In the genomic region with DNA sequence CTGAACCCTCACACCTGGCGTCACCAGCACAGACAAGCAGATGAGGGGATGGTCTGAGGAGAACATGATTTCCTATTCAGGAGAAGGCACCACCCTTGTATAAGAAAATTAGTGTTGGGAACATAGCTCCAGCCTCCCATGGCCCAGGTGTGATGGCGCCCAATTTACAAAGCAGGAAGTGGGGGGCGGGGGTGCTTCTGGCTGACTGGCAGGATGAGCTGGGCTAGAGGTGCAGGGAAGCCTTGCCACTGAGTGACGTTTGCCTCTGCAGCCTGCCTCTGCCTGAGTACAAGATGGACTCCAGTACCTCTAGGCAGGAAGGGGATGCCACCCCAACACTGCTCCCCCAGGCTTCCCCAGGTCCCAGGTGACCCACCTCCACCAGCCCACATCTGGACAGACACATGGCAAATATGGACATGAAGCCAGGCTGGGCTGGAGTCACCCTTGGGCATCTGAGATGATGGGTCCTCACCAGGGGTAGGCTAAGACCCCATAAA, we compare ENCODE assay signal across 17 mouse cellular contexts. TPM values are rescaled to one million over a fixed set of nuclear protein-coding genes. Genes with fewer than 3 reads are reported as not detected.
DNase-seq lines count a peak whose midpoint lies in the region; ATAC-seq and TF ChIP-seq lines count a peak whose summit lies in the region.
"Had no signal": no experiment of that assay in that cellular context is flagged by ENCODE, and none has a peak within 500 bp of the region (broad histone marks: within the 10 kb centered on the region; RNA-seq: fewer than 3 reads in every experiment).

No protein-coding gene starts in this region.

- H3K4me3 ChIP-seq in forebrain, embryonic 13.5 days = no peak overlapping the region
- no peak overlapping the region for H3K4me3 ChIP-seq in forebrain, embryonic 12.5 days (replicated peaks)
- H3K4me3 ChIP-seq in midbrain, embryonic 12.5 days = no peak overlapping the region
- no peak overlapping the region for H3K4me3 ChIP-seq in midbrain, embryonic 10.5 days
- H3K4me3 ChIP-seq in stomach, postnatal 0 days (ENCODE audit: low read depth, low read length) = no peak overlapping the region
- H3K4me3 ChIP-seq: hindbrain, embryonic 10.5 days; intestine, embryonic 15.5 days; neural tube, embryonic 13.5 days; stomach, embryonic 15.5 days had no signal

- no peak for DNase-seq in midbrain, embryonic 10.5 days (ENCODE audit: low spot score)
- DNase-seq in stomach, postnatal 0 days (ENCODE audit: low spot score) = no peak
- DNase-seq in thymus, postnatal 10 days (ENCODE audit: low spot score in 2 of 2) = peak; percentile 60
- DNase-seq in gastrocnemius, postnatal 10 days = no peak
- DNase-seq: kidney, postnatal 4 days; lung, adult 2 months; lung, postnatal 36 days; spleen, adult 18-20 months had no signal

- peaks cover 21% of the 10 kb centered on the region for H3K4me1 ChIP-seq in forebrain, embryonic 13.5 days
- peaks cover 22% of the 10 kb centered on the region for H3K4me1 ChIP-seq in forebrain, embryonic 12.5 days
- peaks cover 32% of the 10 kb centered on the region for H3K4me1 ChIP-seq in midbrain, embryonic 12.5 days
- peaks cover 34% of the 10 kb centered on the region for H3K4me1 ChIP-seq in midbrain, embryonic 10.5 days
- H3K4me1 ChIP-seq in stomach, postnatal 0 days (replicated peaks; ENCODE audit: control insufficient read depth, insufficient read depth) = no peaks in the 10 kb centered on the region
- H3K4me1 ChIP-seq: intestine, embryonic 15.5 days; stomach, embryonic 15.5 days had no signal

- 94% methylated on average over 4 of the region's 4 CpGs for WGBS in forebrain, embryonic 13.5 days
- 87% methylated on average over 4 of the region's 4 CpGs for WGBS in forebrain, embryonic 12.5 days
- WGBS in midbrain, embryonic 12.5 days = 88% methylated on average over 4 of the region's 4 CpGs
- 94% methylated on average over 4 of the region's 4 CpGs for WGBS in midbrain, embryonic 10.5 days
- WGBS in stomach, postnatal 0 days = 72% methylated on average over 4 of the region's 4 CpGs

- no peak overlapping the region for H3K9ac ChIP-seq in forebrain, embryonic 13.5 days
- no peak overlapping the region for H3K9ac ChIP-seq in forebrain, embryonic 12.5 days
- H3K9ac ChIP-seq in midbrain, embryonic 12.5 days (replicated peaks) = no peak overlapping the region
- 0 out of 2 replicates have a peak overlapping the region, but pooled peaks have one; percentile 4 for H3K9ac ChIP-seq in stomach, postnatal 0 days (ENCODE audit: low read length)
- H3K9ac ChIP-seq: intestine, embryonic 15.5 days; neural tube, embryonic 13.5 days; stomach, embryonic 15.5 days had no signal

- no peak for TF ChIP-seq CTCF in stomach, postnatal 0 days (IDR thresholded peaks at IDR 0.05; ENCODE audit: low read depth)

- no peaks in the 10 kb centered on the region for H3K27me3 ChIP-seq in forebrain, embryonic 13.5 days
- 0 out of 2 replicates have a peak, but pooled peaks cover 7% of the 10 kb centered on the region for H3K27me3 ChIP-seq in forebrain, embryonic 12.5 days
- H3K27me3 ChIP-seq in midbrain, embryonic 12.5 days = peaks cover 6% of the 10 kb centered on the region; the same call in 1 of the 2 replicates
- H3K27me3 ChIP-seq in midbrain, embryonic 10.5 days (ENCODE audit: low read depth, poor library complexity, severe bottlenecking) = peaks cover 15% of the 10 kb centered on the region
- H3K27me3 ChIP-seq in stomach, postnatal 0 days (ENCODE audit: control insufficient read depth, insufficient read depth, low read length) = no peaks in the 10 kb centered on the region
- H3K27me3 ChIP-seq: stomach, embryonic 15.5 days had no signal

- TF ChIP-seq EP300 in stomach, postnatal 0 days (optimal IDR thresholded peaks at IDR 0.05) = no peak

- ATAC-seq in forebrain, embryonic 13.5 days = no peak
- no peak for ATAC-seq in forebrain, embryonic 12.5 days (ENCODE audit: low FRiP score)
- no peak for ATAC-seq in midbrain, embryonic 12.5 days (ENCODE audit: low FRiP score, low read depth)
- no peak for ATAC-seq in stomach, postnatal 0 days (ENCODE audit: low FRiP score, low TSS enrichment)
- ATAC-seq: intestine, embryonic 15.5 days had no signal

- 0 out of 2 replicates have a peak overlapping the region, but pooled peaks have one; percentile 78 for H3K27ac ChIP-seq in forebrain, embryonic 13.5 days
- no peak overlapping the region for H3K27ac ChIP-seq in forebrain, embryonic 12.5 days
- peak overlapping the region; percentile 70; the same call in 1 of the 2 replicates for H3K27ac ChIP-seq in midbrain, embryonic 12.5 days (replicated peaks)
- H3K27ac ChIP-seq in midbrain, embryonic 10.5 days (replicated peaks) = no peak overlapping the region
- H3K27ac ChIP-seq in stomach, postnatal 0 days (replicated peaks) = no peak overlapping the region
- H3K27ac ChIP-seq: hindbrain, embryonic 10.5 days; intestine, embryonic 15.5 days had no signal

- H3K4me2 ChIP-seq in forebrain, embryonic 13.5 days = no peak overlapping the region
- no peak overlapping the region for H3K4me2 ChIP-seq in forebrain, embryonic 12.5 days
- H3K4me2 ChIP-seq in midbrain, embryonic 12.5 days (replicated peaks) = no peak overlapping the region
- no peak overlapping the region for H3K4me2 ChIP-seq in stomach, postnatal 0 days (replicated peaks; ENCODE audit: low read depth)
- H3K4me2 ChIP-seq: heart, embryonic 11.5 days; intestine, embryonic 15.5 days; neural tube, embryonic 13.5 days; stomach, embryonic 15.5 days had no signal

- no peaks in the 10 kb centered on the region for H3K9me3 ChIP-seq in forebrain, embryonic 13.5 days (replicated peaks)
- H3K9me3 ChIP-seq in forebrain, embryonic 12.5 days = no peaks in the 10 kb centered on the region
- no peaks in the 10 kb centered on the region for H3K9me3 ChIP-seq in midbrain, embryonic 12.5 days
- no peaks in the 10 kb centered on the region for H3K9me3 ChIP-seq in midbrain, embryonic 10.5 days (replicated peaks)
- H3K9me3 ChIP-seq in stomach, postnatal 0 days (ENCODE audit: control insufficient read depth, low read length) = no peaks in the 10 kb centered on the region
- H3K9me3 ChIP-seq: G1E; hindbrain, embryonic 10.5 days; intestine, embryonic 15.5 days; neural tube, embryonic 13.5 days; stomach, embryonic 15.5 days had no signal

- peaks cover 70% of the 10 kb centered on the region for H3K36me3 ChIP-seq in forebrain, embryonic 13.5 days (ENCODE audit: poor library complexity, severe bottlenecking)
- H3K36me3 ChIP-seq in forebrain, embryonic 12.5 days (replicated peaks) = peaks cover 65% of the 10 kb centered on the region
- H3K36me3 ChIP-seq in midbrain, embryonic 12.5 days = peaks cover 62% of the 10 kb centered on the region
- H3K36me3 ChIP-seq in midbrain, embryonic 10.5 days = peaks cover 70% of the 10 kb centered on the region
- H3K36me3 ChIP-seq in stomach, postnatal 0 days (ENCODE audit: control insufficient read depth, insufficient read depth, low read length) = peaks cover 26% of the 10 kb centered on the region

RNA-seq across cellular contexts. Expression of a gene that starts 14.8 kb away (rescaled TPM):
- polyA plus RNA-seq in forebrain, embryonic 13.5 days (2015; fragmentation: Nextera tagmentation; extraction: Ambion mirVana) = 1.5 and 1.7 TPM in 2 replicates
- polyA plus RNA-seq in forebrain, embryonic 12.5 days (2016; fragmentation: Nextera tagmentation; extraction: Ambion mirVana) = 1.8 and 2.2 TPM in 2 replicates
- polyA plus RNA-seq in midbrain, embryonic 12.5 days (2016; fragmentation: Nextera tagmentation; extraction: Ambion mirVana) = 1.3 and 2.0 TPM in 2 replicates
- polyA plus RNA-seq in midbrain, embryonic 10.5 days (2016; fragmentation: Nextera tagmentation; extraction: Ambion mirVana) = 0.75 and 0.82 TPM in 2 replicates
- polyA plus RNA-seq in stomach, postnatal 0 days (2015; fragmentation: Nextera tagmentation; extraction: Ambion mirVana) = 1.3 TPM in 2 replicates
- 10 to 100 TPM; 38.8 to 45.1 TPM for total RNA-seq in gastrocnemius, postnatal 10 days (2021)

RNA-seq across cellular contexts. Expression of a gene that starts 15.5 kb away (rescaled TPM):
- 378 and 381 TPM in 2 replicates for polyA plus RNA-seq in forebrain, embryonic 13.5 days (2015; fragmentation: Nextera tagmentation; extraction: Ambion mirVana)
- polyA plus RNA-seq in forebrain, embryonic 12.5 days (2016; fragmentation: Nextera tagmentation; extraction: Ambion mirVana) = 381 and 393 TPM in 2 replicates
- polyA plus RNA-seq in midbrain, embryonic 12.5 days (2016; fragmentation: Nextera tagmentation; extraction: Ambion mirVana) = 407 and 436 TPM in 2 replicates
- 277 and 318 TPM in 2 replicates for polyA plus RNA-seq in midbrain, embryonic 10.5 days (2016; fragmentation: Nextera tagmentation; extraction: Ambion mirVana)
- 189 and 201 TPM in 2 replicates for polyA plus RNA-seq in stomach, postnatal 0 days (2015; fragmentation: Nextera tagmentation; extraction: Ambion mirVana)
- total RNA-seq in gastrocnemius, postnatal 10 days (2021) = 100 to 1,000 TPM; 197 to 221 TPM

RNA-seq across cellular contexts. Expression of a gene that starts 28.5 kb away (rescaled TPM):
- polyA plus RNA-seq in forebrain, embryonic 13.5 days (2015; fragmentation: Nextera tagmentation; extraction: Ambion mirVana) = 2.6 and 3.0 TPM in 2 replicates
- polyA plus RNA-seq in forebrain, embryonic 12.5 days (2016; fragmentation: Nextera tagmentation; extraction: Ambion mirVana) = 3.4 and 3.7 TPM in 2 replicates
- 3.6 and 5.3 TPM in 2 replicates for polyA plus RNA-seq in midbrain, embryonic 12.5 days (2016; fragmentation: Nextera tagmentation; extraction: Ambion mirVana)
- 3.8 and 4.1 TPM in 2 replicates for polyA plus RNA-seq in midbrain, embryonic 10.5 days (2016; fragmentation: Nextera tagmentation; extraction: Ambion mirVana)
- polyA plus RNA-seq in stomach, postnatal 0 days (2015; fragmentation: Nextera tagmentation; extraction: Ambion mirVana) = 5.9 and 8.2 TPM in 2 replicates
- 1 to 10 TPM; 3.5 to 3.9 TPM for total RNA-seq in gastrocnemius, postnatal 10 days (2021)

Comparison
In these comparisons a context has a peak if more than half of its experiments do, and no peak if none do; other contexts are left out.
1. H3K27ac ChIP-seq: peak in forebrain, embryonic 13.5 days (single experiment) and midbrain, embryonic 12.5 days (single experiment); none in forebrain, embryonic 12.5 days (single experiment), midbrain, embryonic 10.5 days (single experiment) and stomach, postnatal 0 days (single experiment).
2. DNase-seq: peak in thymus, postnatal 10 days (2 of 2); none in midbrain, embryonic 10.5 days (single experiment), stomach, postnatal 0 days (single experiment) and gastrocnemius, postnatal 10 days (single experiment).